In the genomic region with DNA sequence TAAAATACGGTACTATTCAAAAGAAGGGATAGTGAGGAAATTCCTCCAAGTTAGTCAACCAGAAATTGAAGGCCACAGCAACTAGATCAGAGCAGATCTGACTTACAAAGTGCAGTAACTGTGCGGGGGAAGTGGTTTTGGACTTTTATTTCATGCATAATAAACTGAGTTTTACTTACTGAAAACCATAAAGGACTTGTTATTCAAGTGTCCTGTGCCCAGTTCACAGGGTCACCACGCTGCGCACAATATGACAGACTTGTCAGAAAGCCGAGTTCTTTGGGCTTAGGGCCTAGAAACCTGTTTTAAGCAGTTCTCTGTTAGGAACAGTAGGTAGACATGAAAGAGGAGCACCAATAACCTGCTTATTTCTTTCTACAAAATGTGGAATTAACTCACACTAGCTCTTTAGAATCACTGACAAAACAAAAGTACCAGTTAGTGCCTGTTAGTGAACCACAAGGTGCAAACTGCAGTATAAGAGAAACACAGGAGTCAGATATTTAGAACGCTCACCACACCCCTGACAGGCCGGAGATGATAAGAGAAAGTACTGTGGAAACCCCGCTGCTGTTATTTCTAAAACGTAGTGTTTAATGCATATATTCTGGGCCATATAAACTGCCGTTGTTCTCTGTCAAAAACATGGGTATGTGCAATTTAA, we compare ENCODE assay signal across 8 mouse cellular contexts. TPM values are rescaled to one million over a fixed set of nuclear protein-coding genes. Genes with fewer than 3 reads are reported as not detected.
DNase-seq lines count a peak whose midpoint lies in the region; ATAC-seq and TF ChIP-seq lines count a peak whose summit lies in the region.

A gene (minus strand): TSS at position 110 of the 664 bp plus-strand sequence.

- peak within 1 kb of the TSS; percentile 91 for H3K9ac ChIP-seq in liver, embryonic 12.5 days
- H3K9ac ChIP-seq in stomach, postnatal 0 days (ENCODE audit: low read length) = peak within 1 kb of the TSS; percentile 60

- TF ChIP-seq CTCF in cerebellum, adult 2 months (IDR thresholded peaks at IDR 0.05; ENCODE audit: borderline replicate concordance, insufficient read depth, low read depth, low read length) = no peak
- TF ChIP-seq CTCF in testis, adult 2 months (IDR thresholded peaks at IDR 0.05; ENCODE audit: control insufficient read depth, insufficient read depth, insufficient replicate concordance, low read depth, low read length) = no peak
- TF ChIP-seq CTCF in stomach, postnatal 0 days (IDR thresholded peaks at IDR 0.05; ENCODE audit: low read depth) = no peak

- no peaks in the 10 kb centered on the region for H3K4me1 ChIP-seq in cerebellum, adult 2 months (ENCODE audit: control insufficient read depth, insufficient read depth, low read length)
- H3K4me1 ChIP-seq in testis, adult 2 months (ENCODE audit: control insufficient read depth, insufficient read depth, low read length) = no peaks in the 10 kb centered on the region
- H3K4me1 ChIP-seq in liver, embryonic 12.5 days = peaks cover 41% of the 10 kb centered on the region
- no peaks in the 10 kb centered on the region for H3K4me1 ChIP-seq in stomach, postnatal 0 days (replicated peaks; ENCODE audit: control insufficient read depth, insufficient read depth)

- no peak within 1 kb of the TSS for H3K27ac ChIP-seq in cerebellum, adult 2 months (ENCODE audit: insufficient read depth, low read length)
- peak within 1 kb of the TSS; percentile 92 for H3K27ac ChIP-seq in testis, adult 2 months (ENCODE audit: control insufficient read depth, insufficient read depth, low read depth, low read length)
- peak within 1 kb of the TSS; percentile 100 for H3K27ac ChIP-seq in liver, embryonic 12.5 days
- no peak within 1 kb of the TSS for H3K27ac ChIP-seq in stomach, postnatal 0 days (replicated peaks)

- 89% methylated on average over 10 of the region's 10 CpGs for WGBS in cerebellum, adult 2 months
- WGBS in liver, embryonic 12.5 days (ENCODE audit: insufficient replicate concordance) = 18% methylated on average over 10 of the region's 10 CpGs
- 69% methylated on average over 10 of the region's 10 CpGs for WGBS in stomach, postnatal 0 days

- no peak for TF ChIP-seq POLR2A in cerebellum, adult 2 months (IDR thresholded peaks at IDR 0.05; ENCODE audit: borderline replicate concordance, insufficient read depth, low read length)
- no peak for TF ChIP-seq POLR2A in testis, adult 2 months (IDR thresholded peaks at IDR 0.05; ENCODE audit: control insufficient read depth, low read depth, low read length)

- no peaks in the 10 kb centered on the region; the same call in 1 of the 2 replicates for H3K27me3 ChIP-seq in cerebellum, adult 2 months (ENCODE audit: control insufficient read depth, insufficient read depth, low read length)
- no peaks in the 10 kb centered on the region for H3K27me3 ChIP-seq in testis, adult 2 months (ENCODE audit: control insufficient read depth, insufficient read depth, low read length)
- no peaks in the 10 kb centered on the region for H3K27me3 ChIP-seq in liver, embryonic 12.5 days (replicated peaks)
- H3K27me3 ChIP-seq in stomach, postnatal 0 days (ENCODE audit: control insufficient read depth, insufficient read depth, low read length) = no peaks in the 10 kb centered on the region

- no peak for TF ChIP-seq EP300 in stomach, postnatal 0 days (optimal IDR thresholded peaks at IDR 0.05)

- no peaks in the 10 kb centered on the region for H3K36me3 ChIP-seq in testis, adult 2 months (ENCODE audit: control insufficient read depth, insufficient read depth, low read length)
- no peaks in the 10 kb centered on the region for H3K36me3 ChIP-seq in liver, embryonic 12.5 days
- H3K36me3 ChIP-seq in stomach, postnatal 0 days (ENCODE audit: control insufficient read depth, insufficient read depth, low read length) = no peaks in the 10 kb centered on the region

- peak; percentile 83 for ATAC-seq in liver, embryonic 12.5 days
- ATAC-seq in stomach, postnatal 0 days (ENCODE audit: low FRiP score, low TSS enrichment) = no peak

- H3K9me3 ChIP-seq in liver, embryonic 12.5 days (replicated peaks) = no peaks in the 10 kb centered on the region
- H3K9me3 ChIP-seq in stomach, postnatal 0 days (ENCODE audit: control insufficient read depth, low read length) = no peaks in the 10 kb centered on the region

- H3K4me2 ChIP-seq in liver, embryonic 12.5 days = peak within 1 kb of the TSS; percentile 86
- peak within 1 kb of the TSS; percentile 96 for H3K4me2 ChIP-seq in stomach, postnatal 0 days (replicated peaks; ENCODE audit: low read depth)

- DNase-seq in cerebellum, adult 2 months = no peak
- no peak for DNase-seq in cerebellum, postnatal 36 days
- DNase-seq in testis, postnatal 14 days (ENCODE audit: low spot score) = no peak
- DNase-seq in stomach, postnatal 0 days (ENCODE audit: low spot score) = no peak
- no peak for DNase-seq in Muller cell, postnatal 12 days (ENCODE audit: inconsistent ontology term)
- no peak for DNase-seq in frontal cortex, adult 2 months (ENCODE audit: extremely low spot score in 1 of 2, low spot score in 1 of 2)

- H3K4me3 ChIP-seq in cerebellum, adult 2 months (replicated peaks; ENCODE audit: insufficient read depth, low read depth, low read length) = peak within 1 kb of the TSS; percentile 33
- peak within 1 kb of the TSS; percentile 91 for H3K4me3 ChIP-seq in testis, adult 2 months (ENCODE audit: control insufficient read depth, low read depth, low read length)
- peak within 1 kb of the TSS; percentile 81 for H3K4me3 ChIP-seq in liver, embryonic 12.5 days
- peak within 1 kb of the TSS; percentile 48 for H3K4me3 ChIP-seq in stomach, postnatal 0 days (ENCODE audit: low read depth, low read length)

RNA-seq across cellular contexts. Expression of the gene that starts here (rescaled TPM):
- polyA plus RNA-seq in cerebellum, adult 2 months (2012; rRNA removed) = 0.62 TPM in 2 replicates
- polyA plus RNA-seq in testis, adult 2 months (2012; rRNA removed) = 0.75 and 0.84 TPM in 2 replicates
- 30.0 and 33.1 TPM in 2 replicates for polyA plus RNA-seq in liver, embryonic 12.5 days (2016; fragmentation: Nextera tagmentation; extraction: Ambion mirVana)
- polyA plus RNA-seq in stomach, postnatal 0 days (2015; fragmentation: Nextera tagmentation; extraction: Ambion mirVana) = 1.2 TPM in 2 replicates
- 0.54 and 0.65 TPM in 2 replicates for polyA plus RNA-seq in frontal cortex, adult 2 months (2012; rRNA removed)

Comparison
In these comparisons a context has a peak if more than half of its experiments do, and no peak if none do; other contexts are left out.
1. RNA of the gene that starts here (polyA plus RNA-seq): 30.0 to 33.1 TPM in liver, embryonic 12.5 days; 1.2 TPM in stomach, postnatal 0 days, 0.75 to 0.84 TPM in testis, adult 2 months, 0.62 TPM in cerebellum, adult 2 months and 0.54 to 0.65 TPM in frontal cortex, adult 2 months; every median in the first group is over 10 times any median in the second.
2. H3K27ac ChIP-seq: peak in testis, adult 2 months (single experiment) and liver, embryonic 12.5 days (single experiment); none in cerebellum, adult 2 months (single experiment) and stomach, postnatal 0 days (single experiment).
3. H3K4me3 ChIP-seq: peak in every context shown above with its lines; median percentile 91 in testis, adult 2 months; 81 in liver, embryonic 12.5 days; 48 in stomach, postnatal 0 days; 33 in cerebellum, adult 2 months.